Mouse (Mus musculus): Measurements from ENCODE around the gene Myo6.
"Not testable (repeated sequence)": the region's sequence is repeated elsewhere in the genome, so short reads cannot be mapped to it uniquely, and the experiment has no call there.

Gene Myo6

GRCm38 (mm10) chr9:80296086-80296485, 131.3 kb downstream of the Myo6 start:
- intact Hi-C loops (cut with DNase I), result no loop called here

- intact Hi-C loops (cut with DNase I), result no loop called here
Measured at GRCm38 (mm10) chr9:80299031-80299430, 134.2 kb downstream of the Myo6 start.

GRCm38 (mm10) chr9:80303518-80303917, 138.7 kb downstream of the Myo6 start:
- intact Hi-C loops (cut with DNase I), result no loop called here

- intact Hi-C loops (cut with DNase I), result no loop called here
Measured at GRCm38 (mm10) chr9:80306390-80306789, 141.6 kb downstream of the Myo6 start.

- intact Hi-C loops (cut with DNase I), result no loop called here
Measured at GRCm38 (mm10) chr9:80306853-80307252, 142.0 kb downstream of the Myo6 start.

- intact Hi-C loops (cut with DNase I), result no loop called here
Measured at GRCm38 (mm10) chr9:80307629-80308028, 142.8 kb downstream of the Myo6 start.

- intact Hi-C loops (cut with DNase I), result no loop called here
Measured at GRCm38 (mm10) chr9:80313610-80314009, 148.8 kb downstream of the Myo6 start.

GRCm38 (mm10) chr9:80315922-80316321, 151.1 kb downstream of the Myo6 start:
- intact Hi-C loops (cut with DNase I), result no loop called here

- intact Hi-C loops (cut with DNase I), result no loop called here
Measured at GRCm38 (mm10) chr9:80318027-80318426, 153.2 kb downstream of the Myo6 start.

GRCm38 (mm10) chr9:80321051-80321887, 156.4 kb downstream of the Myo6 start:
- intact Hi-C loops (cut with DNase I), result not testable (repeated sequence)

GRCm38 (mm10) chr9:80332153-80332552, 167.3 kb downstream of the Myo6 start:
- intact Hi-C loops (cut with DNase I), result loop anchor here (10.0 kb wide), 1 partner anchor 1303 kb away; the partner anchor contains the start of gene Htr1b

GRCm38 (mm10) chr9:80333466-80333865, 168.6 kb downstream of the Myo6 start:
- intact Hi-C loops (cut with DNase I), result loop anchor here (10.0 kb wide), 1 partner anchor 1301 kb away; the partner anchor contains the start of gene Htr1b

- intact Hi-C loops (cut with DNase I), result loop anchor here (10.0 kb wide), 1 partner anchor 1301 kb away; the partner anchor contains the start of gene Htr1b
Measured at GRCm38 (mm10) chr9:80333998-80334605, 169.3 kb downstream of the Myo6 start.

GRCm38 (mm10) chr9:80335660-80336357, 171.0 kb downstream of the Myo6 start:
- intact Hi-C loops (cut with DNase I), result loop anchor here (10.0 kb wide), 1 partner anchor 1299 kb away; the partner anchor contains the start of gene Htr1b

GRCm38 (mm10) chr9:80338026-80338425, 173.2 kb downstream of the Myo6 start:
- intact Hi-C loops (cut with DNase I), result loop anchor here (10.0 kb wide), 1 partner anchor 1297 kb away; the partner anchor contains the start of gene Htr1b

- intact Hi-C loops (cut with DNase I), result no loop called here
Measured at GRCm38 (mm10) chr9:80340927-80341326, 176.1 kb downstream of the Myo6 start.

GRCm38 (mm10) chr9:80341756-80342155, 176.9 kb downstream of the Myo6 start:
- intact Hi-C loops (cut with DNase I), result no loop called here

GRCm38 (mm10) chr9:80342520-80342919, 177.7 kb downstream of the Myo6 start:
- intact Hi-C loops (cut with DNase I), result no loop called here

- intact Hi-C loops (cut with DNase I), result no loop called here
Measured at GRCm38 (mm10) chr9:80344451-80345000, 179.7 kb downstream of the Myo6 start.

GRCm38 (mm10) chr9:80351295-80351677, 186.5 kb downstream of the Myo6 start:
- intact Hi-C loops (cut with DNase I), result no loop called here

GRCm38 (mm10) chr9:80351678-80352331, 187.0 kb downstream of the Myo6 start:
- intact Hi-C loops (cut with DNase I), result no loop called here

All from adrenal gland (tissue).